Mouse (Mus musculus) liver, embryonic 14.5 days (tissue): ENCODE results near the gene Spon2. TPM values are rescaled to one million over a fixed set of nuclear protein-coding genes. Genes with fewer than 3 reads are reported as not detected.

Experiments
- ATAC-seq: fragments of 200-750 bp; cut with Nextera tagmentation; 2 replicates; pipeline ENCODE4 v1.8.0; 2017; ENCODE audit warnings: moderate number of reproducible peaks, mild to moderate bottlenecking, moderate library complexity; ENCODE audit not compliant: insufficient read depth
- DNase-seq, 3 experiments: peaks; one replicate each; pipeline ENCODE4 v3.0.0-alpha.2; 2012 to 2013; ENCODE audit warnings: low read depth in 3 of 3, low spot score in 3 of 3
- H3K27ac ChIP-seq: fragments of 300-500 bp; sonication (generic); 2 replicates; pipeline ENCODE4 v1.5.1; 2014; ENCODE audit warnings: moderate library complexity, mild to moderate bottlenecking, control low read depth, inconsistent platforms
- H3K27me3 ChIP-seq: fragments of 300-500 bp; sonication (generic); 2 replicates; pipeline ENCODE4 v1.6.1; 2014; ENCODE audit warnings: mild to moderate bottlenecking, low read length, moderate library complexity; ENCODE audit not compliant: control insufficient read depth, insufficient read depth
- H3K36me3 ChIP-seq: fragments of 300-500 bp; sonication (generic); replicated peaks from 2 replicates; pipeline ENCODE4 v1.6.1; 2014; ENCODE audit warnings: low read depth; ENCODE audit not compliant: control insufficient read depth, insufficient read depth
- H3K4me1 ChIP-seq, 2 experiments: fragments of 200-500 bp in 1 of 2; fragments of 300-500 bp in 1 of 2; sonication (generic) in 1 of 2; replicated peaks; 2 replicates each; pipeline ENCODE4 v1.6.1; 2012 to 2014; ENCODE audit warnings: antibody characterized with exemption in 1 of 2, inconsistent platforms in 1 of 2, low read length in 1 of 2; ENCODE audit not compliant: control insufficient read depth in 2 of 2, insufficient read depth in 2 of 2
- H3K4me2 ChIP-seq: fragments of 300-500 bp; sonication (generic); 2 replicates; pipeline ENCODE4 v1.6.1; 2014; ENCODE audit warnings: low read depth, mild to moderate bottlenecking, control low read depth, moderate library complexity
- H3K4me3 ChIP-seq, 2 experiments: fragments of 200-500 bp in 1 of 2; fragments of 300-500 bp in 1 of 2; sonication (generic) in 1 of 2; 2 replicates each; pipeline ENCODE4 v1.5.1; 2012 to 2014; ENCODE audit warnings: low read depth in 2 of 2, low read length in 2 of 2, mild to moderate bottlenecking in 2 of 2, control low read depth in 1 of 2, inconsistent platforms in 1 of 2, moderate library complexity in 1 of 2; ENCODE audit not compliant: insufficient read depth in 1 of 2
- H3K9ac ChIP-seq: fragments of 300-500 bp; sonication (generic); replicated peaks from 2 replicates; pipeline ENCODE4 v1.6.1; 2014; ENCODE audit warnings: mild to moderate bottlenecking, control low read depth, moderate library complexity
- H3K9me3 ChIP-seq: fragments of 300-500 bp; sonication (generic); 2 replicates; pipeline ENCODE4 v1.6.1; 2016; ENCODE audit warnings: low read length, mixed read lengths; ENCODE audit not compliant: control insufficient read depth
- CTCF ChIP-seq: IDR thresholded peaks from 2 replicates; pipeline ENCODE4 v1.5.1; 2016; ENCODE audit warnings: antibody characterized with exemption, low read depth, control low read depth
- EP300 ChIP-seq: IDR thresholded peaks from 2 replicates; pipeline ENCODE4 v1.6.1; 2016; ENCODE audit warnings: antibody characterized with exemption, low read depth
- WGBS: fragments of 180-500 bp; shearing (Covaris S2); extraction: QIAGEN DNeasy Blood & Tissue Kit; methylation state at CpG from one replicate; pipeline ENCODE4 v1.1.7; 2014; ENCODE audit not compliant: insufficient replicate concordance; 5-methylcytosine and 5-hydroxymethylcytosine counted together
- polyA plus RNA-seq, 2 experiments: library from polyadenylated mRNA; depleted of rRNA in 1 of 2; stranded (reverse) in 1 of 2; unstranded in 1 of 2; fragments of >200 nt; fragmentation: Nextera tagmentation in 1 of 2; extraction: Ambion mirVana in 1 of 2; gene quantifications; 2 replicates each; pipeline versions ENCODE4 v1.2.1 to v1.2.3; 2012 to 2014

Spon2 gene
- 6.9 and 7.6 TPM in 2 replicates for polyA plus RNA-seq (2012; rRNA removed)
- polyA plus RNA-seq (2014; fragmentation: Nextera tagmentation; extraction: Ambion mirVana) = 10.4 and 12.0 TPM in 2 replicates

GRCm38 (mm10) chr5:33218081-33218480 is at the start of gene Spon2:
Gene Spon2 (minus strand): TSS chr5:33218455.
- Histone ChIP-seq H3K27me3 (no peaks in the 10 kb centered on the region), H3K9ac (peak within 1 kb of the TSS; percentile 7; the same call in 1 of the 2 replicates), H3K4me2 (peak within 1 kb of the TSS; percentile 59), H3K4me1 (peaks cover 13 to 29% of the 10 kb centered on the region in 2 experiments), H3K27ac (peak within 1 kb of the TSS; percentile 45), H3K4me3 (peak within 1 kb of the TSS in 1 of 2 experiments; percentile 20; a peak in 2 of 4 replicates), H3K36me3 (no peaks in the 10 kb centered on the region), H3K9me3 (no peaks in the 10 kb centered on the region)
- TF ChIP-seq CTCF = no peak
- peak; percentile 54; the same call in 1 of the 2 replicates for TF ChIP-seq EP300
- 5% methylated on average over 5 of the region's 5 CpGs for WGBS
- DNase-seq (peak; percentile 41 to 49 (median 47)), ATAC-seq (peak; percentile 94)

- WGBS = 88% methylated on average over 5 of the region's 5 CpGs
- no peak overlapping the region for H3K9ac ChIP-seq
- H3K9me3 ChIP-seq = no peaks in the 10 kb centered on the region
- no peak overlapping the region for H3K4me2 ChIP-seq
- no peak for ATAC-seq
- no peak overlapping the region for H3K4me3 ChIP-seq
- TF ChIP-seq EP300 = no peak
- TF ChIP-seq CTCF = no peak
- no peaks in the 10 kb centered on the region for H3K4me1 ChIP-seq
- H3K36me3 ChIP-seq = peaks cover 100% of the 10 kb centered on the region
- no peak for DNase-seq
- H3K27me3 ChIP-seq = no peaks in the 10 kb centered on the region
- H3K27ac ChIP-seq = no peak overlapping the region
Observed at GRCm38 (mm10) chr5:33254416-33254815, 36.2 kb upstream of the Spon2 start.

GRCm38 (mm10) chr5:33248186-33248585 is 29.9 kb upstream of the Spon2 start:
- Histone ChIP-seq H3K9me3 (no peaks in the 10 kb centered on the region), H3K4me3 (no peak overlapping the region), H3K9ac (no peak overlapping the region), H3K27me3 (no peaks in the 10 kb centered on the region), H3K4me1 (no peaks in the 10 kb centered on the region), H3K36me3 (peaks cover 66% of the 10 kb centered on the region), H3K4me2 (no peak overlapping the region), H3K27ac (no peak overlapping the region)
- ATAC-seq (no peak), DNase-seq (no peak)
- 87% methylated on average over 12 of the region's 12 CpGs for WGBS
- TF ChIP-seq EP300 (no peak), CTCF (no peak)

GRCm38 (mm10) chr5:33247387-33247786 is 29.1 kb upstream of the Spon2 start:
- H3K4me3 ChIP-seq = no peak overlapping the region
- no peaks in the 10 kb centered on the region for H3K9me3 ChIP-seq
- no peak overlapping the region for H3K9ac ChIP-seq
- peak; percentile 43 for TF ChIP-seq CTCF
- TF ChIP-seq EP300 = no peak
- no peaks in the 10 kb centered on the region for H3K27me3 ChIP-seq
- H3K27ac ChIP-seq = no peak overlapping the region
- H3K4me2 ChIP-seq = no peak overlapping the region
- WGBS = 90% methylated on average over 2 of the region's 2 CpGs
- no peaks in the 10 kb centered on the region for H3K4me1 ChIP-seq
- no peak for DNase-seq
- ATAC-seq = no peak
- peaks cover 58% of the 10 kb centered on the region for H3K36me3 ChIP-seq

GRCm38 (mm10) chr5:33245701-33246100 is 27.4 kb upstream of the Spon2 start:
- Histone ChIP-seq H3K4me3 (no peak overlapping the region), H3K27me3 (no peaks in the 10 kb centered on the region), H3K4me2 (no peak overlapping the region), H3K9ac (no peak overlapping the region), H3K4me1 (no peaks in the 10 kb centered on the region), H3K9me3 (no peaks in the 10 kb centered on the region), H3K36me3 (peaks cover 41% of the 10 kb centered on the region), H3K27ac (no peak overlapping the region)
- TF ChIP-seq CTCF = no peak
- no peak for TF ChIP-seq EP300
- no peak for DNase-seq
- 82% methylated on average over 3 of the region's 3 CpGs for WGBS
- 0 out of 2 replicates have a peak, but pooled peaks have one; percentile 10 for ATAC-seq
